Mouse (Mus musculus): ENCODE data around the gene Cul3. TPM values are rescaled to one million over a fixed set of nuclear protein-coding genes. Genes with fewer than 3 reads are reported as not detected.

Cul3 gene
- polyA plus RNA-seq, 1 experiment from 2014 or later = 42.4 TPM

DNA sequence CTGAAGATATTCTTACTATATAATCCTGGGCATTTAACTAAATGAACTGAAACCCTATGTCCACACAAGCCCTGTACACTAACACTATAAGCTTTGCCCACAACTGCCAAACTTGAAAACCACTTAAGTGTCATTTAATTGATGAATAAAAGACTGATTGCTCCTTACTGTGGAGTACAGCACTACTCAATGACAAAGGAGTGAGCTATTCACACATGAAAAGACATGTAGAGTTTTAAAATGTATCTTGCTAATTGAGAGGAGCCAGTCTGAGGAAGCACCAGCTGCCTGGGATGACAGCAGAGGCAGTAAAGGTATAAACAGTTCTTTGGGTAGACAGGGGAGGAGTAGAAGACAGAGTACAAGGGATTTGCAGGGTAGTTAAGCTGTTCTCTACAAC lies 87.0 kb downstream of the Cul3 start:
- no peak overlapping the region for H3K9ac ChIP-seq (ENCODE audit: low read depth, low read length)
- no peak for ATAC-seq (replicated peaks; ENCODE audit: insufficient number of reproducible peaks, low FRiP score, low TSS enrichment)
- H3K36me3 ChIP-seq (ENCODE audit: control insufficient read depth, insufficient read depth, low read length) = no peaks in the 10 kb centered on the region

DNA sequence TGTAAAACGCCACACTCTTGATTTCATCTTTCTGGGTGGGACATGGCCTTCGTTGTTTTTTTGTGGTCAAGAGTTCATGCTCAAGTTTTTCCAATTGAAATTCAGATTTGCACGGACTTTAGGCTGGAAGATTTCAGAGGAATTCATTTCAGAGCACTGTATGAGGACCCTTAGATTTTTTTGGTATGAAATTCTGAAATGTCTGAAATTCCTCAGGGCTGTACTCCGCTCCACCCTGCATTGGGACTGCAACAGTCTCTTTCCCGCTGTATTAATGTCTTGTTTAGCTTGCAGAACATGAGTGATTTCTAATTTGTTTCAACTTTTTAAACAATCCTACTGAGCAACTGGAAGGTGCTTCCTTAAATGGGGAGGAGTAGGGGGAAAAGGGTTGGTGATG lies 90.0 kb downstream of the Cul3 start:
- WGBS (ENCODE audit: insufficient replicate concordance) = 79% methylated on average over 5 of the region's 5 CpGs
- H3K4me2 ChIP-seq = no peak overlapping the region
- H3K4me1 ChIP-seq (ENCODE audit: control insufficient read depth, insufficient read depth, low read length) = no peaks in the 10 kb centered on the region
- no peaks in the 10 kb centered on the region for H3K27me3 ChIP-seq (ENCODE audit: control insufficient read depth, insufficient read depth, low read length)
- no peak overlapping the region for H3K27ac ChIP-seq (ENCODE audit: low read depth, low read length)
- no peaks in the 10 kb centered on the region for H3K9me3 ChIP-seq (replicated peaks; ENCODE audit: control insufficient read depth, low read length)
- no peak for ATAC-seq (replicated peaks; ENCODE audit: insufficient number of reproducible peaks, low FRiP score, low TSS enrichment)
- no peak overlapping the region for H3K9ac ChIP-seq (ENCODE audit: low read depth, low read length)
- H3K36me3 ChIP-seq (ENCODE audit: control insufficient read depth, insufficient read depth, low read length) = no peaks in the 10 kb centered on the region
- no peak overlapping the region for H3K4me3 ChIP-seq (ENCODE audit: low read depth, low read length)

More for the DNA sequence above, 87.0 kb downstream of the Cul3 start:
- no peak overlapping the region for H3K4me2 ChIP-seq
- no peaks in the 10 kb centered on the region for H3K4me1 ChIP-seq (ENCODE audit: control insufficient read depth, insufficient read depth, low read length)
- H3K27me3 ChIP-seq (ENCODE audit: control insufficient read depth, insufficient read depth, low read length) = no peaks in the 10 kb centered on the region
- H3K9me3 ChIP-seq (replicated peaks; ENCODE audit: control insufficient read depth, low read length) = no peaks in the 10 kb centered on the region
- H3K4me3 ChIP-seq (ENCODE audit: low read depth, low read length) = no peak overlapping the region
- no peak overlapping the region for H3K27ac ChIP-seq (ENCODE audit: low read depth, low read length)

DNA sequence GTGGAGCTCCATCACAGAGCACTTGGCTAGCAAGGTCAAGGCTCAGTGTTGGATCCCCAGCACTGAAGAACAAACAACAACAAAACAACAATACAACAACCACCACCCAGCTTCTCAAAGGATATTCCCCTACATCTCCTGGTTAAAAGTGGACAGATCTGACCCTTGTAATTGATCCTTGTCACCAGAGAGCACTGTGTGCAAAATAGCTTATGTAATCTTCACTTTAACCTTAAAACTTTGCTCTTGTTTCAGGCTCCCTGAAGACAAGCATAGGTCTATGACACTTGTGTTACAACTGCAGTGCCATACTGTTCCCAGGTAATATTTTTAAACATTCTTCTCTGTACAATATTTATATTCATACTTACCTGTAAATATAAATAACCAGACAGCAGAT lies 93.1 kb downstream of the Cul3 start:
- Histone ChIP-seq H3K9ac (ENCODE audit: low read depth, low read length) (no peak overlapping the region), H3K9me3 (replicated peaks; ENCODE audit: control insufficient read depth, low read length) (no peaks in the 10 kb centered on the region), H3K4me3 (ENCODE audit: low read depth, low read length) (no peak overlapping the region), H3K4me2 (no peak overlapping the region), H3K4me1 (ENCODE audit: control insufficient read depth, insufficient read depth, low read length) (no peaks in the 10 kb centered on the region), H3K36me3 (ENCODE audit: control insufficient read depth, insufficient read depth, low read length) (no peaks in the 10 kb centered on the region), H3K27ac (ENCODE audit: low read depth, low read length) (no peak overlapping the region), H3K27me3 (ENCODE audit: control insufficient read depth, insufficient read depth, low read length) (no peaks in the 10 kb centered on the region)
- no peak for ATAC-seq (replicated peaks; ENCODE audit: insufficient number of reproducible peaks, low FRiP score, low TSS enrichment)

DNA sequence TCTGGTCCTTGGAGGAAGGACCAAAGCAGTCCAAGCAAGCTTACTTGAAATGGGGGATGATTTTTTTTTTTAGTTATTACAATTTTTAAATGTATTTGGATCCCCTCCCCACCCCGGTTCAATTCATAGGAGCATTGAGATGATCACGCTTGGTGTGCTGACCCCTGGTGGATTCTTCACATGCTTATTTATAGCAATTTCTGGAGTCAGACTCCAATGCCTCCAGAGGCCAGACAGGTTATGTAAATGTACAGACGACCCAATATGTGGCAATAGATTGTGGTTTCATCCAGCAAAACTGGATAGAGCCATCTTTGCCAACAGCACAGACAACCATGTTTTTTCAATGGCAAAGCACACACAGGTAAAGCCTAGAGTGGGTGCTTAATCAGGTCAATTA lies 96.2 kb downstream of the Cul3 start:
- Histone ChIP-seq H3K4me2 (no peak overlapping the region), H3K9me3 (replicated peaks; ENCODE audit: control insufficient read depth, low read length) (no peaks in the 10 kb centered on the region), H3K27ac (ENCODE audit: low read depth, low read length) (no peak overlapping the region), H3K9ac (ENCODE audit: low read depth, low read length) (no peak overlapping the region), H3K4me1 (ENCODE audit: control insufficient read depth, insufficient read depth, low read length) (no peaks in the 10 kb centered on the region), H3K27me3 (ENCODE audit: control insufficient read depth, insufficient read depth, low read length) (no peaks in the 10 kb centered on the region), H3K4me3 (ENCODE audit: low read depth, low read length) (no peak overlapping the region), H3K36me3 (ENCODE audit: control insufficient read depth, insufficient read depth, low read length) (no peaks in the 10 kb centered on the region)
- no peak for ATAC-seq (replicated peaks; ENCODE audit: insufficient number of reproducible peaks, low FRiP score, low TSS enrichment)
- 60% methylated on average over 3 of the region's 3 CpGs for WGBS (ENCODE audit: insufficient replicate concordance)

DNA sequence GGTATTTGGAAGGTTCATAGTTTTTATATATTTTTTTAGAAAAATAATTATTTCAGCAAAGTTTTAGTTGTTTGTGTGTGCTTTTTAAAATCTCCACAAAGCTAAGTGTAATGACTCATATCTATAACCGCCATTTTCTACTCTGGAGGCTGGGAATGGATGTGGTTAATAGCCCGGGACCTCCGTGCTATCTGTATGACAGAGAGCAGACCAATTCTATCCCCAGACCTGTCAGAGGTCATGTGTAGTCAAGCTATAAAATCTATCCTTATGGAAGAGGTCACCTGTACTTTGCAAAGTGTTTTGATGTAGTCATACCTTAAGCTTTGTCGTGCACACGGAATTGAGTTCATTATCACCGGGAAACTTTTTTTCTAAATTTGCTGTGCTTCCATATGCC lies 98.7 kb downstream of the Cul3 start:
- Histone ChIP-seq H3K27ac (ENCODE audit: low read depth, low read length) (no peak overlapping the region), H3K9ac (ENCODE audit: low read depth, low read length) (no peak overlapping the region), H3K27me3 (ENCODE audit: control insufficient read depth, insufficient read depth, low read length) (no peaks in the 10 kb centered on the region), H3K4me1 (ENCODE audit: control insufficient read depth, insufficient read depth, low read length) (no peaks in the 10 kb centered on the region), H3K4me3 (ENCODE audit: low read depth, low read length) (no peak overlapping the region), H3K9me3 (replicated peaks; ENCODE audit: control insufficient read depth, low read length) (no peaks in the 10 kb centered on the region), H3K4me2 (no peak overlapping the region), H3K36me3 (ENCODE audit: control insufficient read depth, insufficient read depth, low read length) (no peaks in the 10 kb centered on the region)
- no peak for ATAC-seq (replicated peaks; ENCODE audit: insufficient number of reproducible peaks, low FRiP score, low TSS enrichment)
- 87% methylated on average over 6 of the region's 6 CpGs for WGBS (ENCODE audit: insufficient replicate concordance)

DNA sequence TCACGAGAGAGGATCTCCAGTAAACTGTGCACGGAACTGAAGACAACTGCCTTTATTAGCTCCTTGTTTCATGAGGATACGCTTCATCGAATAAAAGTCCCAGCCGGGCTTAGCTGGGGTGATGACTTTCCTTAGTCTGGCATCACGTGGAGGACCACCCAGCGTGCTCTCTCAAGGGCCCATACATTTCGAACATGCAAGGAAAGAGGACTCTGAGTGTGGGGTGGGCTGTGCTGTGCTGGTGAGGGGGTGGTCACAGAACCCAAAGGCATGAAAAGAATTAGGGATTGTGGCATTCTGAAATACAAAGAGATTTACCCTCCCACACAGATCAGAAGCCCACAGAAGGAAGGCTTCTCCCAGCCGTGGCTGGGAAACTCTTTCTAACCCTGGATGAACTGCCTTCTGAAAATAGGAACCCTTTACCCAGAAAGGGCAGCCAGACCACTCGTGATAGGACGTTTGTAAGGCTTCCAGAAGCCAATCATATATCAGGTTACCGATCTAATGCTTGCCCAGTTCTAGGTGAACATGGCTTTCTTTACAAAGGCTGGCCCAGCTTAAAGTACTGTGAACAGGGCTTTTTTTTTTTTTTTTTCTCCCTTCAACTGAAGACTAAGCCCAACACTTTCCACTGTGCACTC lies 100.1 kb downstream of the Cul3 start:
- no peaks in the 10 kb centered on the region for H3K27me3 ChIP-seq (ENCODE audit: control insufficient read depth, insufficient read depth, low read length)
- no peak overlapping the region for H3K4me3 ChIP-seq (ENCODE audit: low read depth, low read length)
- H3K9ac ChIP-seq (ENCODE audit: low read depth, low read length) = no peak overlapping the region
- H3K4me2 ChIP-seq = no peak overlapping the region; the same call in 1 of the 2 replicates
- no peak for ATAC-seq (replicated peaks; ENCODE audit: insufficient number of reproducible peaks, low FRiP score, low TSS enrichment)
- no peaks in the 10 kb centered on the region for H3K9me3 ChIP-seq (replicated peaks; ENCODE audit: control insufficient read depth, low read length)
- WGBS (ENCODE audit: insufficient replicate concordance) = 53% methylated on average over 12 of the region's 12 CpGs
- no peaks in the 10 kb centered on the region for H3K4me1 ChIP-seq (ENCODE audit: control insufficient read depth, insufficient read depth, low read length)
- H3K27ac ChIP-seq (ENCODE audit: low read depth, low read length) = no peak overlapping the region
- H3K36me3 ChIP-seq (ENCODE audit: control insufficient read depth, insufficient read depth, low read length) = no peaks in the 10 kb centered on the region

DNA sequence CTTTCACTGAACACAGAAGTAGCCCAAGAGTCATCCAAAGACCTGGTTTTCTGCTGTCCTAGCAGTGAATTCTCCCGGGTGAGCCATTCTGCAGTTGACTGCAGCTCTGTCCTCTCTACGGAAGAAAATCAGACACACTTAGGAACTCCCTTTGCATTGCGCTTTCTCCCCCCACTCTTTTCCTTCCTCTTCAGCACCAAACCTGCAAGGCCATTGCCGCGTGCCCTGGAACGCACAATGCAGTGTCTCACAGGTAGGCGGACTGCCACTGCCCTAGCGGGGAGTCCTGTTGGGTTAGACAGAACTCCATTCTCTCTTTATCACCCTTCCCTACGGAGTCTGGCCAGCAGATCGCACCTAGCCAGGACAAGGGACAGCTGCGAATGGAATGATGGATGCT lies 100.8 kb downstream of the Cul3 start:
- H3K4me2 ChIP-seq = no peak overlapping the region

DNA sequence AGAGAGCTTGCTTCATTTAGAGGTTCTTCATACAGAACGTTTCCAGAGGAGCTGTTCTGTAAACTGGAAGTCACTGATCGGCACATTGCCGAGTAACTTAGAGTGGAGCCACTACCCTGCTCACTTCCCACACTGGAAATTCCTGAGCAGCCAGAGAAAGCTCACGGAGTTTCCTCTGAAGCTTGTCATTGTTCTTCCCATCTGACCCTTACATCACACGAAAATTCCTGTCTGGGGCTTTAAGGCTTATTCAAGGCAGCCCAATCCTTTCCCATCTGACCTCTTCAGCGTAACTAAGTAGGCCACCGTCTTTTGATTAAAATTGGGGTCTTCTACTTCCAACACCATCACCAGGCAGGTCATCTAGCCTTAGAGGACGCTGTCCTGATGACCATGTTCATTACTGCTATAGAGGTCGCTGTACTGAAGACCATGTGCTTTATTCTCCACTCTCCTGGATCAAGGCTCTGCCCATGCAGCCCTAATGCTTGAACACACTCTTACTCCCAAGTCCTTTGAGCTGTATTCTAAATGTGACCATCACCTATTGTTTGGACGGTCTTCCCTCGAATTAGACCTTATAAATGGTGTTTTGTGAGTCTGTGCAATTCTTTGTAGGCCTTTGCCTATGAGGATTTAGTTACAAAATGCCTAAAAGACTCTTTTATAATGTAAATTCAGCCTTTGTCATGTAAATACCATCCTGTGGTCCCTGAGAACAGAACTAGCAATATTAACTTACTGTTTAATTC lies 103.2 kb downstream of the Cul3 start:
- no peak for ATAC-seq (replicated peaks; ENCODE audit: insufficient number of reproducible peaks, low FRiP score, low TSS enrichment)
- no peak overlapping the region for H3K9ac ChIP-seq (ENCODE audit: low read depth, low read length)
- H3K4me2 ChIP-seq = no peak overlapping the region
- no peak overlapping the region for H3K27ac ChIP-seq (ENCODE audit: low read depth, low read length)
- no peak overlapping the region for H3K4me3 ChIP-seq (ENCODE audit: low read depth, low read length)
- WGBS (ENCODE audit: insufficient replicate concordance) = 58% methylated on average over 11 of the region's 11 CpGs
- H3K36me3 ChIP-seq (ENCODE audit: control insufficient read depth, insufficient read depth, low read length) = no peaks in the 10 kb centered on the region
- H3K4me1 ChIP-seq (ENCODE audit: control insufficient read depth, insufficient read depth, low read length) = no peaks in the 10 kb centered on the region
- H3K9me3 ChIP-seq (replicated peaks; ENCODE audit: control insufficient read depth, low read length) = no peaks in the 10 kb centered on the region
- H3K27me3 ChIP-seq (ENCODE audit: control insufficient read depth, insufficient read depth, low read length) = no peaks in the 10 kb centered on the region

More for the DNA sequence above, 100.8 kb downstream of the Cul3 start:
- H3K4me1 ChIP-seq (ENCODE audit: control insufficient read depth, insufficient read depth, low read length) = no peaks in the 10 kb centered on the region
- no peak for ATAC-seq (replicated peaks; ENCODE audit: insufficient number of reproducible peaks, low FRiP score, low TSS enrichment)
- no peaks in the 10 kb centered on the region for H3K27me3 ChIP-seq (ENCODE audit: control insufficient read depth, insufficient read depth, low read length)
- no peak overlapping the region for H3K27ac ChIP-seq (ENCODE audit: low read depth, low read length)
- no peak overlapping the region for H3K9ac ChIP-seq (ENCODE audit: low read depth, low read length)
- no peak overlapping the region for H3K4me3 ChIP-seq (ENCODE audit: low read depth, low read length)
- no peaks in the 10 kb centered on the region for H3K36me3 ChIP-seq (ENCODE audit: control insufficient read depth, insufficient read depth, low read length)
- no peaks in the 10 kb centered on the region for H3K9me3 ChIP-seq (replicated peaks; ENCODE audit: control insufficient read depth, low read length)
- 61% methylated on average over 11 of the region's 11 CpGs for WGBS (ENCODE audit: insufficient replicate concordance)

DNA sequence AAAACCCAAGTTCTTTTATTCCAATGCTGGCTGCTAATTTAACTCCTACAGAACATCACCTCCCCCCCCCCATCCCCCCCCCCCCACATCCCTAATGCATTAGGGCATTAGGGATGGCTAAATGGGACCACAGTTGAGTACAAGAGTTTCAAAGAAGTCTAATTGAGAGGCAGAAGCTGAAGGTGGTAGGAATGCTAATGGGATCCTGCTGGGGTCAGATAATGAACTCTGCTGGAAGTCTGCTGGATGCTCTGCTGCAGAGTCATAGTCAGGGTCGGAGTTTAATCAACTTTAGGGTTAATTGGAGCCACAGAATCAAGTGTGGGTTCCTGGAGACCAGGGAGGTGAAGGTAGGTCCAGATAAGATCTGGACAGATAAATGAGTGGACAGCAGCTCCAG lies 104.2 kb downstream of the Cul3 start:
- 8% methylated on average over 1 of the region's 1 CpGs for WGBS (ENCODE audit: insufficient replicate concordance)
- H3K36me3 ChIP-seq (ENCODE audit: control insufficient read depth, insufficient read depth, low read length) = no peaks in the 10 kb centered on the region
- no peaks in the 10 kb centered on the region for H3K4me1 ChIP-seq (ENCODE audit: control insufficient read depth, insufficient read depth, low read length)
- H3K4me3 ChIP-seq (ENCODE audit: low read depth, low read length) = no peak overlapping the region
- H3K27ac ChIP-seq (ENCODE audit: low read depth, low read length) = no peak overlapping the region
- no peaks in the 10 kb centered on the region for H3K9me3 ChIP-seq (replicated peaks; ENCODE audit: control insufficient read depth, low read length)
- H3K4me2 ChIP-seq = no peak overlapping the region
- no peak for ATAC-seq (replicated peaks; ENCODE audit: insufficient number of reproducible peaks, low FRiP score, low TSS enrichment)
- H3K27me3 ChIP-seq (ENCODE audit: control insufficient read depth, insufficient read depth, low read length) = no peaks in the 10 kb centered on the region
- H3K9ac ChIP-seq (ENCODE audit: low read depth, low read length) = no peak overlapping the region
